Mouse (Mus musculus) limb, embryonic 11.5 days (tissue): ENCODE data around the gene Htra3. TPM values are rescaled to one million over a fixed set of nuclear protein-coding genes. Genes with fewer than 3 reads are reported as not detected.
A peak's percentile ranks its signal among the peaks of the same experiment; 100 is the strongest.

Experiments
- ATAC-seq: fragments of 200-750 bp; cut with Nextera tagmentation; 2 replicates; pipeline ENCODE4 v1.8.0; 2017; ENCODE audit warnings: low read depth; ENCODE audit not compliant: insufficient number of reproducible peaks, low FRiP score, low TSS enrichment
- DNase-seq: peaks from one replicate; pipeline ENCODE4 v3.0.0-alpha.2; 2015; ENCODE audit warnings: low spot score
- H3K27ac ChIP-seq: fragments of 300-500 bp; sonication (generic); replicated peaks from 2 replicates; pipeline ENCODE4 v1.5.1; 2014; ENCODE audit warnings: low read depth, mild to moderate bottlenecking, low read length
- H3K27me3 ChIP-seq: fragments of 300-500 bp; sonication (generic); 2 replicates; pipeline ENCODE4 v1.6.1; 2014; ENCODE audit warnings: mild to moderate bottlenecking, low read length, mixed read lengths; ENCODE audit not compliant: control insufficient read depth, insufficient read depth
- H3K36me3 ChIP-seq: fragments of 300-500 bp; sonication (generic); 2 replicates; pipeline ENCODE4 v1.6.1; 2014; ENCODE audit warnings: mild to moderate bottlenecking, low read length, moderate library complexity, mixed read lengths; ENCODE audit not compliant: control insufficient read depth, insufficient read depth
- H3K4me1 ChIP-seq: fragments of 300-500 bp; sonication (generic); 2 replicates; pipeline ENCODE4 v1.6.1; 2014; ENCODE audit warnings: low read length, mixed read lengths; ENCODE audit not compliant: control insufficient read depth, insufficient read depth
- H3K4me2 ChIP-seq: fragments of 300-500 bp; sonication (generic); 2 replicates; pipeline ENCODE4 v1.6.1; 2014; ENCODE audit warnings: low read depth, mild to moderate bottlenecking, moderate library complexity; ENCODE audit not compliant: severe bottlenecking
- H3K4me3 ChIP-seq: fragments of 300-500 bp; sonication (generic); 2 replicates; pipeline ENCODE4 v1.5.1; 2014; ENCODE audit warnings: low read depth, low read length
- H3K9ac ChIP-seq: fragments of 300-500 bp; sonication (generic); 2 replicates; pipeline ENCODE4 v1.6.1; 2014; ENCODE audit warnings: mild to moderate bottlenecking, low read length
- H3K9me3 ChIP-seq: fragments of 300-500 bp; sonication (generic); 2 replicates; pipeline ENCODE4 v1.6.1; 2016; ENCODE audit warnings: low read length; ENCODE audit not compliant: control insufficient read depth
- WGBS: fragments of 180-500 bp; shearing (Covaris S2); extraction: QIAGEN DNeasy Blood & Tissue Kit; methylation state at CpG from one replicate; pipeline ENCODE4 v1.1.7; 2014; 5-methylcytosine and 5-hydroxymethylcytosine counted together
- polyA plus RNA-seq: library from polyadenylated mRNA; unstranded; fragments of >200 nt; fragmentation: Nextera tagmentation; extraction: Ambion mirVana; gene quantifications from 2 replicates; pipeline ENCODE4 v1.2.1, GENCODE M21; 2014

The Htra3 gene
- 0.89 and 1.6 TPM in 2 replicates for polyA plus RNA-seq

DNA sequence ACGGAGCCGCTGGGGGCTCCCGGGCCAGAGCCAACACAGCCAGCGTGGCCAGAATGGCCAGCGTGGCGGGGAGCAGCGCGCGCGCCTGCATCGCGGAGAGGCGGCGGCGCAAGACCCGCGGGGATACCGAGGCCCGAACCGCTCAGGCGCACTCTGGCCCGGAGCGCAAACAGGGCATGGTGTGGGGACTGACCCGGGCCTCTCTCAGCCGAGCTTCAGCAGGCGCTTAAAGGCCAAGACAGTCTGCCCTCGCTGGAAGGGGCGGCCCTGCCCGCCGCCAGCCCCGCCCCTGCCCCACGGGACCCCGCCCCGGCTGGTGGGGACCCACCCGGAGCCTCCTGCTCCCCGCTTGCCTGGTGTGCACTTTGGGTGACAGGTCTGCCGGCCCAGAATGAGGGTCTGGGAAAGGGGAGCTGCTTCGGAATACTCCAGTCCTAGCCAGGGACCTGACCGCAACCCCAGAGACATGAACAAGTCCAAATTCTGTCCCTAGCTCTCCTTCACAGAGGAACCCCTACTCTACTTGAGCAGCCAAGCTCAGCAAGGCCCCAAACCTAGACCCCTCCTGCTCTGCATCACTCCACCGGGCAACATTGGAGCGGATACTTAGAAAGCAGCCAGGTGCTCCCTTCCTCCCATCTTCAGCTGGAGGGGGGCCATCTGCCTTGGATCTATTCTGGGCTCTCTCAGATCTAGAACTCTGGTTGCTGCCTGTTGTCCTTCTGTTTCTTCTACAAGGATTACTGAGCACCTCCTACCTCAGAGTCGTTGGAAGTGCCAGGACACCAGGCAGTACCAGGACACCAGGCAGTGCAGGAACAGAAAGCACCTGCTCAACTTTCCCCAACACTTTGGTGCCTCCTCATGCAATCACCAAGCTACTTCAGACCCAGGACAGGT is at the start of gene Htra3:
Gene Htra3 (minus strand): TSS at position 527 of the 900 bp plus-strand sequence.
- DNase-seq, result no peak
- H3K27me3 ChIP-seq, result peaks cover 30% of the 10 kb centered on the region

DNA sequence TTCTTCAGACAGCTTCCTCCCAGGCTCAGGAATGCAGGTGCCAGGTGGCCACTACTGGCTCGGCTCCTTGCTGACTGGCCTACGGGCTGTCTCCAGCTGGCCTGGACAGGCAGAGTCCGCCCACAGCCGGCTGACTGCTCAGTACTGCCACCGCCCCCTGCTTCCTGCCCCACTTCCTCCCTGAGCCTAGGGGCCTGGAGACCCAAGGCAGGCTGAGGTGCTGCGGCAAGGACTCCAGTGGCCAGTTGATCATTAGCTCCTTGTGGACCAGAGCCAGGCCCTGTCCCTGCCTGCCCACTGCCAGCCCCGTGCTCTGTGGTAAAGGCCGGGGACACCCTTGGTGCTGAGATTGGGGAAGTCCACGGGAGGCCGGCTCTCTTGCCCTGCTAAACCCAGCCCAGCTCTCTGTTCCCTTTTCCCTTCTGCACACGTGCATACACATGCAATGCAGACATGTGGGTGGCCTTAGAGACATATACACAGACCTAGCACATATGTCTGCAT is 49.4 kb upstream of the Htra3 start:
- ATAC-seq, result peak; percentile 71; the same call in 1 of the 2 replicates
- Histone ChIP-seq H3K9ac (peak overlapping the region; percentile 37; the same call in 1 of the 2 replicates), H3K36me3 (no peaks in the 10 kb centered on the region), H3K27me3 (no peaks in the 10 kb centered on the region), H3K4me1 (peaks cover 8% of the 10 kb centered on the region), H3K27ac (peak overlapping the region; percentile 58; the same call in 1 of the 2 replicates), H3K4me2 (0 out of 2 replicates have a peak overlapping the region, but pooled peaks have one; percentile 10), H3K4me3 (no peak overlapping the region), H3K9me3 (no peaks in the 10 kb centered on the region)
- WGBS, result 48% methylated on average over 11 of the region's 11 CpGs
- DNase-seq, result peak; percentile 75

More for the DNA sequence above, at the start of gene Htra3:
- Histone ChIP-seq H3K4me1 (peaks cover 7% of the 10 kb centered on the region), H3K9me3 (no peaks in the 10 kb centered on the region), H3K4me3 (peak within 1 kb of the TSS; percentile 44), H3K27ac (no peak within 1 kb of the TSS), H3K9ac (peak within 1 kb of the TSS; percentile 45), H3K4me2 (peak within 1 kb of the TSS; percentile 81), H3K36me3 (no peaks in the 10 kb centered on the region)
- peak; percentile 35; the same call in 1 of the 2 replicates for ATAC-seq
- WGBS, result 10% methylated on average over 40 of the region's 42 CpGs

DNA sequence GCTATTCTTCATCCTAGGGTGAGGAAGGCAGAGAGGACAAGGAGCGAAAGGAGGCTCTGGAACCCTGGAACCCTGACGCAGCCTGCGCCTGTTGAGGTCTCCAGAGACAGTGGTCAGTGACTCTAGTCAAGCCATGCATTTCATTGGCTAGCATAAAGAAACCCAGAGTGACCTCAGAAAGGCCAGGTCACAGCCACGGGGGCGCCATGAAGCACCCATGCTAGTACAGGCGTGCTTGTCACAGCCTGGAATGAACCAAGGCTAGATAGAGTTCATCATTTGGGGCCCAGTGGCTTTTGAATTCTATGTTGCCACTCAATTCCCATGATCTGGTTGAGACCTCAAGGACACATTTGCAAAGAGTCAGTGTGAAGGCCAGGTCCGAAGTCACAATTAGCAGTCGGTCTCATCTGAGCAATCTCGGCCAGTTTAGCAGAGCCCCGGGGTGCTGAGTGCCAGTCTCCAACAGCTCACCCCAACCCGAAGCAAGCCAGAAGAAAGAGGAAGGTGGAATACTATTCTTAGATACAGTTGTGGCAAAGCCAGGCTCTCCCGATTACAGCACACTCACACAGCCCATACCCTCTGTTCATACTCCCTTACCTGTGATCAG is 48.9 kb upstream of the Htra3 start:
- no peaks in the 10 kb centered on the region for H3K27me3 ChIP-seq
- DNase-seq, result no peak
- ATAC-seq, result 0 out of 2 replicates have a peak, but pooled peaks have one; percentile 44
- 85% methylated on average over 12 of the region's 12 CpGs for WGBS
- peaks cover 8% of the 10 kb centered on the region for H3K4me1 ChIP-seq
- H3K9me3 ChIP-seq, result no peaks in the 10 kb centered on the region
- peak overlapping the region; percentile 37; the same call in 1 of the 2 replicates for H3K9ac ChIP-seq
- 0 out of 2 replicates have a peak overlapping the region, but pooled peaks have one; percentile 10 for H3K4me2 ChIP-seq
- H3K27ac ChIP-seq, result no peak overlapping the region
- no peaks in the 10 kb centered on the region for H3K36me3 ChIP-seq
- no peak overlapping the region for H3K4me3 ChIP-seq

DNA sequence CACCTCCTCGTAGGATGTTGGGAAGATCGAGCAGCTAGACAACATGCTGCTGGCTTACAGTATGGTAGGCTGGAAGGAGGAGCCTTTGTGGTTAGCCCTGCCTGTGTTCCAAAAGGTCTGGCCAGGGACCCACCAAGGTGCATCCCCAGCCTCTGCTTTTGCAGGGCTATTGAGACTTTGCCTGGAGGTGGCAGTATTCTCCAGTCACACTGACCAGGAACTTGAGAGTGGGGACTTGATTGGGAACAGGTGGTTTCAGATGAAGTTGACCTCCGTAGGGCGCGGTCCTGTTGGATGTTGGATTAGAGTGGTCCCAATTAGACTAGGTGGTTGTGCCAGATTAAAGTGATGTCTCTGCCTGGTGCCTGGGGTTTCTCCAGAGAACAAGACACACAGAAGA is 47.9 kb upstream of the Htra3 start:
- Histone ChIP-seq H3K4me2 (no peak overlapping the region), H3K9ac (no peak overlapping the region), H3K4me3 (no peak overlapping the region), H3K27me3 (no peaks in the 10 kb centered on the region), H3K27ac (no peak overlapping the region), H3K4me1 (peaks cover 8% of the 10 kb centered on the region), H3K9me3 (no peaks in the 10 kb centered on the region), H3K36me3 (no peaks in the 10 kb centered on the region)
- ATAC-seq, result no peak
- no peak for DNase-seq
- 76% methylated on average over 5 of the region's 5 CpGs for WGBS

DNA sequence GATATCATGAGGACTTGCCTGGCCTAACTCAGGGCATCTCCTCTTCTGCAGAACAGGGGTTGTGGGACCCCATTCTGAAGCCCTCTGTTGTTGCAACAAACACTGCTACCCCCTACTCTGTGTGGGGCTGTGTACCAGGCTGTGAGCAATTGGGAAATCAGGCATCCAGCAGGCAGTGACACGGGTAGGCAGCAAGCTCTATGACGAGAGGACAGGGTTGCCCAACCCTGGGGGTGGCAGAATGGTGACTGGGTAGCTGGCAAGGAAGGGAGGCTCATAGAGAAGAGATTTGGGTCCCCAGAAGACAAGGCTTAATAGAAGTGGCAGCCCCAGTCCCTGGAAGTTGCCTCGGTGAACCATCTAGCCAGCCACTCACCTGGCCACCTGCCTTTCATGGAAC is 46.3 kb upstream of the Htra3 start:
- no peak for ATAC-seq
- peaks cover 8% of the 10 kb centered on the region for H3K4me1 ChIP-seq
- no peak for DNase-seq
- WGBS, result 84% methylated on average over 3 of the region's 3 CpGs
- H3K4me2 ChIP-seq, result no peak overlapping the region
- H3K9me3 ChIP-seq, result no peaks in the 10 kb centered on the region
- H3K36me3 ChIP-seq, result no peaks in the 10 kb centered on the region
- H3K27ac ChIP-seq, result no peak overlapping the region
- H3K27me3 ChIP-seq, result no peaks in the 10 kb centered on the region
- no peak overlapping the region for H3K9ac ChIP-seq
- H3K4me3 ChIP-seq, result no peak overlapping the region

DNA sequence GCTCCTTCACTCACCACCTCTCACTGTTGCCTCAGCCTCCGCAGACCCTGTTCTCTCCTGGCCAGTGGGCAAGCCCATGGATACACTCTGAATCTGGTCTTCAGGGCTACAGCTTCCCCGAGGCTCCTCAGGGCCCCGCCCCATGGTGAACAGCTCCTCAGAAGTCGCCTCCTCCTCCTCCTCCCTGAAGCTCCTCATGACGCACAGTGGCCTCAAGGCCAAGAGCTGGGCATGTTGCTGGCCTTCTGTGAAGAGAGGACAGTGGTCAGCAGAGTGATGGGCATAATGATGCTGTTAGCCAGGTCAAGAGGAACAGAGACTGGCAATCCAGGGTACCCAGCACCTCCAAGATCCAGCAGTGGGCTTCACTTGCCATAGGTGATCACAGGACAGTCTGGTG is 44.3 kb upstream of the Htra3 start:
- H3K4me2 ChIP-seq, result no peak overlapping the region
- no peak overlapping the region for H3K4me3 ChIP-seq
- DNase-seq (no peak), ATAC-seq (no peak)
- no peaks in the 10 kb centered on the region for H3K9me3 ChIP-seq
- peaks cover 3% of the 10 kb centered on the region for H3K4me1 ChIP-seq
- no peak overlapping the region for H3K27ac ChIP-seq
- no peak overlapping the region for H3K9ac ChIP-seq
- no peaks in the 10 kb centered on the region for H3K36me3 ChIP-seq
- H3K27me3 ChIP-seq, result no peaks in the 10 kb centered on the region
- WGBS, result 72% methylated on average over 5 of the region's 5 CpGs

DNA sequence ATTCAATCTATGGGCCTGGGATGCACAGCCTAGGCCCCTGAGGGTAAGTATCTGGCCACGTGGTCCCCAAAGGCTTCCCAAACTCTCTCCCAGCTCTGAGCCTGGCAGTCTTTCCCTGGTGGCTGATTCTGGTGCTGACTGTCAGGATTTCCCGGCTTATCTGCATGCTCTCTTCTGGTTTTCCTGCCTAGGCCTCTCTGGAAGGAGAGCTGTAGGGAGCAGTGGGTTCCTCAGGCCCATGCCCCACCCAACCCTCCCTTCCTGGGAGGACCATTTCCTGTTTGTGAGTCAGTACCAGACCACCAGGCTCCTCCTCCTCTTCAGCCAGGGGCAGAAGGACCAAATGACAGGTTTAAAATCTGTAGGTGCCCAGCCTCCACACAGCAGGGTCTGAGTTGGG is 43.1 kb upstream of the Htra3 start:
- no peaks in the 10 kb centered on the region for H3K9me3 ChIP-seq
- no peak overlapping the region for H3K27ac ChIP-seq
- no peaks in the 10 kb centered on the region for H3K27me3 ChIP-seq
- no peaks in the 10 kb centered on the region for H3K4me1 ChIP-seq
- no peak overlapping the region for H3K4me2 ChIP-seq
- DNase-seq, result no peak
- no peaks in the 10 kb centered on the region for H3K36me3 ChIP-seq
- no peak overlapping the region for H3K4me3 ChIP-seq
- ATAC-seq, result no peak
- WGBS, result 67% methylated on average over 2 of the region's 2 CpGs
- H3K9ac ChIP-seq, result no peak overlapping the region

DNA sequence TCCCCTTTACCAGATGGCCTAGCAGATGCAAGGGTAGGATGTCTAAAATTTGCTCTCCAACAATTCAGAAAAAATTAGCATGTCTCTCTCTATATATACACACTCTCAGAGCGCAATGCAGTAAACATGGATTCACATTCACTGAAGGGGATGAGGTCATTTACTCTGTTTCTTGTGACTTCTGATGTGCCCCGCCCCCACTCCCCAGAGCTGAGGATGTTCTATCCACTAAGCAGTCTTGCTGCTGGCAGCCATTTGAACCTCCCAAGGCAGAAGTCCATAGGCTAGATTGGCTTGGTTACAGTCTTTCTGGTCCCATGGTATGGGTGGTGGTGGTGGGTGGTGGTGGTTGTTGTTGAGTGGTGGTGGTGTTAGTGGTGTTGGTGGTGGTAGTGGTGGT is 42.4 kb upstream of the Htra3 start:
- Histone ChIP-seq H3K27ac (no peak overlapping the region), H3K4me2 (no peak overlapping the region), H3K4me3 (no peak overlapping the region), H3K36me3 (no peaks in the 10 kb centered on the region), H3K9ac (no peak overlapping the region), H3K9me3 (no peaks in the 10 kb centered on the region; the same call in 1 of the 2 replicates), H3K27me3 (no peaks in the 10 kb centered on the region), H3K4me1 (no peaks in the 10 kb centered on the region)
- ATAC-seq (no peak), DNase-seq (no peak)
- 93% methylated on average over 2 of the region's 2 CpGs for WGBS
